Mouse (Mus musculus): ENCODE measurements around the gene Grm4. TPM values are rescaled to one million over a fixed set of nuclear protein-coding genes. Genes with fewer than 3 reads are reported as not detected.

Gene Grm4
- polyA plus RNA-seq, 1 experiment, result not detected

- TF ChIP-seq GATA1 (IDR thresholded peaks at IDR 0.05; ENCODE audit: low read length), result no peak
These were observed 66.0 kb downstream of the Grm4 start for GRCm38 (mm10) chr17:27455012-27455784.

- no peak for TF ChIP-seq GATA1 (IDR thresholded peaks at IDR 0.05; ENCODE audit: low read length)
These were observed 66.8 kb downstream of the Grm4 start for GRCm38 (mm10) chr17:27454396-27454795.

- TF ChIP-seq GATA1 (IDR thresholded peaks at IDR 0.05; ENCODE audit: low read length), result no peak
These were observed 68.2 kb downstream of the Grm4 start for GRCm38 (mm10) chr17:27453045-27453444.

GRCm38 (mm10) chr17:27451787-27452186, 69.4 kb downstream of the Grm4 start:
- TF ChIP-seq GATA1 (IDR thresholded peaks at IDR 0.05; ENCODE audit: low read length), result no peak

- TF ChIP-seq GATA1 (IDR thresholded peaks at IDR 0.05; ENCODE audit: low read length), result no peak
These were observed 70.0 kb downstream of the Grm4 start for GRCm38 (mm10) chr17:27451216-27451615.

- TF ChIP-seq GATA1 (IDR thresholded peaks at IDR 0.05; ENCODE audit: low read length), result no peak
These were observed 71.4 kb downstream of the Grm4 start for GRCm38 (mm10) chr17:27449757-27450330.

GRCm38 (mm10) chr17:27448749-27449148, 72.5 kb downstream of the Grm4 start:
- TF ChIP-seq GATA1 (IDR thresholded peaks at IDR 0.05; ENCODE audit: low read length), result no peak

- TF ChIP-seq GATA1 (IDR thresholded peaks at IDR 0.05; ENCODE audit: low read length), result no peak
These were observed 75.7 kb downstream of the Grm4 start for GRCm38 (mm10) chr17:27445364-27446075.

GRCm38 (mm10) chr17:27442538-27443113, 78.6 kb downstream of the Grm4 start:
- TF ChIP-seq GATA1 (IDR thresholded peaks at IDR 0.05; ENCODE audit: low read length), result no peak

- no peak for TF ChIP-seq GATA1 (IDR thresholded peaks at IDR 0.05; ENCODE audit: low read length)
These were observed 79.4 kb downstream of the Grm4 start for GRCm38 (mm10) chr17:27441778-27442177.

- no peak for TF ChIP-seq GATA1 (IDR thresholded peaks at IDR 0.05; ENCODE audit: low read length)
These were observed 85.4 kb downstream of the Grm4 start for GRCm38 (mm10) chr17:27435799-27436198.

- no peak for TF ChIP-seq GATA1 (IDR thresholded peaks at IDR 0.05; ENCODE audit: low read length)
These were observed 86.0 kb downstream of the Grm4 start for GRCm38 (mm10) chr17:27435225-27435624.

- no peak for TF ChIP-seq GATA1 (IDR thresholded peaks at IDR 0.05; ENCODE audit: low read length)
These were observed 87.1 kb downstream of the Grm4 start for GRCm38 (mm10) chr17:27434066-27434465.

- TF ChIP-seq GATA1 (IDR thresholded peaks at IDR 0.05; ENCODE audit: low read length), result no peak
These were observed 88.0 kb downstream of the Grm4 start for GRCm38 (mm10) chr17:27433179-27433680.

GRCm38 (mm10) chr17:27432145-27432650, 89.0 kb downstream of the Grm4 start:
- TF ChIP-seq GATA1 (IDR thresholded peaks at IDR 0.05; ENCODE audit: low read length), result no peak

Measured in G1E-ER4 (cell line).